Mouse (Mus musculus) hindbrain, embryonic 12.5 days (tissue): ENCODE results near the gene Gm3633. TPM values are rescaled to one million over a fixed set of nuclear protein-coding genes. Genes with fewer than 3 reads are reported as not detected.
"Not testable (repeated sequence)": the region's sequence is repeated elsewhere in the genome, so short reads cannot be mapped to it uniquely, and the experiment has no call there.

Experiments
- ATAC-seq: fragments of 200-750 bp; cut with Nextera tagmentation; 2 replicates; pipeline ENCODE4 v1.8.0; 2017; ENCODE audit warnings: moderate TSS enrichment; ENCODE audit not compliant: low FRiP score
- H3K27ac ChIP-seq: fragments of 300-500 bp; sonication (generic); 2 replicates; pipeline ENCODE4 v1.5.1; 2016; ENCODE audit warnings: mild to moderate bottlenecking
- H3K27me3 ChIP-seq: fragments of 300-500 bp; sonication (generic); 2 replicates; pipeline ENCODE4 v1.6.1; 2016; ENCODE audit warnings: mild to moderate bottlenecking
- H3K36me3 ChIP-seq: fragments of 300-500 bp; sonication (generic); 2 replicates; pipeline ENCODE4 v1.6.1; 2016; ENCODE audit warnings: mild to moderate bottlenecking
- H3K4me1 ChIP-seq: fragments of 300-500 bp; sonication (generic); 2 replicates; pipeline ENCODE4 v1.6.1; 2016
- H3K4me2 ChIP-seq: fragments of 300-500 bp; sonication (generic); replicated peaks from 2 replicates; pipeline ENCODE4 v1.6.1; 2016; ENCODE audit warnings: mild to moderate bottlenecking
- H3K4me3 ChIP-seq: fragments of 300-500 bp; sonication (generic); 2 replicates; pipeline ENCODE4 v1.5.1; 2016; ENCODE audit warnings: mild to moderate bottlenecking
- H3K9ac ChIP-seq: fragments of 300-500 bp; sonication (generic); 2 replicates; pipeline ENCODE4 v1.6.1; 2016; ENCODE audit warnings: mild to moderate bottlenecking, moderate library complexity
- H3K9me3 ChIP-seq: fragments of 300-500 bp; sonication (generic); replicated peaks from 2 replicates; pipeline ENCODE4 v1.6.1; 2016; ENCODE audit warnings: mild to moderate bottlenecking
- WGBS: fragments of 180-500 bp; shearing (Covaris S2); methylation state at CpG from one replicate; pipeline ENCODE4 v1.1.7; 2016; 5-methylcytosine and 5-hydroxymethylcytosine counted together
- microRNA-seq: library from miRNA; unstranded; fragments of <30 nt; microRNA quantifications from one replicate; pipeline ENCODE4, GENCODE M21; 2017
- polyA plus RNA-seq: library from polyadenylated mRNA; unstranded; fragments of >200 nt; fragmentation: Nextera tagmentation; extraction: Ambion mirVana; gene quantifications from 2 replicates; pipeline ENCODE4 v1.2.1, GENCODE M21; 2016

Gm3633 gene
- polyA plus RNA-seq = not detected in 2 replicates

DNA sequence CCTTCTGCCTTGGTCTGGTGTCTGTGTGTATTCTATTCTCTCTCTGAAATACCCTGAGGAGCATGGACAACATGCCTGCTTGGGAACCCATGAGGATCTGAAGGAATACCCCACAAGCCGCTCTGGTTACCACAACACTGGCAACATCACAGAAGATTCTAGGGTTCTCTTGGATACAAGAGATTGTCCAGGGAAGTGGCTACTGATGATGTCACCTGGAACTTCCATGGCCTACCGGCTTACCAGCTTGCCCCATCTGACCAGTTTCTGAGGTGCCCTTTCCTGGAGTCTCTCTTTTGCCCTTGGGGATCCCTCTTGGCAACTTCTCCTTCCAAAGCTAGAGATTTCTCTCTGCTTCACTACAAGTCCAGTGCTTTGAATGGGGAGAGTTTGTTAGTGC, at the start of gene Gm3633:
Gm3633 (minus strand) TSS at position 101 of the 400 bp plus-strand sequence.
- H3K4me2 ChIP-seq, H3K27ac ChIP-seq, H3K4me3 ChIP-seq, H3K4me1 ChIP-seq, H3K9me3 ChIP-seq, H3K36me3 ChIP-seq, H3K9ac ChIP-seq, H3K27me3 ChIP-seq, ATAC-seq: not testable (repeated sequence)
- WGBS = no CpG with 5 or more reads among the region's 2 CpGs

DNA sequence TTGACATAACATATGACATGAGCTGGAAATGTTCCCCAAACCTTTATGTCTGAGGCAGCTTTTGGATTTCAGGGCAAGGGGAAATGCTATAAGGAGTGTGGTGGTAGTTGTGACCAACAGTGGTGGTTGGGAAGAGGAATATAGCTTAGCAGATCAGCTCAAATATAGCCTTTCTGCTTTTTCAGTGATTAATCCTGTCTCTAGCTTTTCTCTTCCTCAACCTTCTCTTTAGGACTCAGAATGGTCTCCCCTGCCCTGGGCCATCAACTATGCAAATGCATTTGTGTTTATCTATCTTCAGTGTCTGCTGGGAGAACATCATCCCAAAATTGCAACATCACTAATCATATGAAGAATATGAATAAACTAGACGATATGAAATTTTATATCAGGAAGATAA, 13.9 kb upstream of the Gm3633 start, which contains the start of gene Gm10378:
Gm10378 (plus strand) TSS at position 301 of the 400 bp plus-strand sequence.
- not testable (repeated sequence) for H3K4me2 ChIP-seq, H3K4me1 ChIP-seq, H3K27ac ChIP-seq, H3K9me3 ChIP-seq, H3K9ac ChIP-seq, ATAC-seq, H3K4me3 ChIP-seq, H3K27me3 ChIP-seq, H3K36me3 ChIP-seq
- no CpG with 5 or more reads among the region's 1 CpGs for WGBS

DNA sequence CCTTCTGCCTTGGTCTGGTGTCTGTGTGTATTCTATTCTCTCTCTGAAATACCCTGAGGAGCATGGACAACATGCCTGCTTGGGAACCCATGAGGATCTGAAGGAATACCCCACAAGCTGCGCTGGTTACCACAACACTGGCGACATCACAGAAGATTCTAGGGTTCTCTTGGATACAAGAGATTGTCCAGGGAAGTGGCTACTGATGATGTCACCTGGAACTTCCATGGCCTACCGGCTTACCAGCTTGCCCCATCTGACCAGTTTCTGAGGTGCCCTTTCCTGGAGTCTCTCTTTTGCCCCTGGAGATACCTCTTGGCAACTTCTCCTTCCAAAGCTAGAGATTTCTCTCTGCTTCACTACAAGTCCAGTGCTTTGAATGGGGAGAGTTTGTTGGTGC, 41.9 kb downstream of the Gm3633 start, which contains the start of gene Gm17124:
Gm17124 (minus strand) TSS at position 101 of the 400 bp plus-strand sequence.
- ATAC-seq, H3K4me1 ChIP-seq, H3K27ac ChIP-seq, H3K9me3 ChIP-seq, H3K9ac ChIP-seq, H3K27me3 ChIP-seq, H3K36me3 ChIP-seq, H3K4me3 ChIP-seq, H3K4me2 ChIP-seq: not testable (repeated sequence)
- WGBS = no CpG with 5 or more reads among the region's 3 CpGs

Small RNA genes within 50 kb of the gene (microRNA-seq; reads per million reads assigned to microRNA genes)
- not detected for gene Gm23620
- gene Gm25228 = not detected

Other genes with a start within 250 kb of the Gm3633 start
- not detected in 2 replicates for gene Gm8005, start 202.2 kb downstream of the Gm3633 start, polyA plus RNA-seq
- not detected in 2 replicates for gene Gm8011, start 178.0 kb downstream of the Gm3633 start, polyA plus RNA-seq
- not detected in 2 replicates for gene Gm8020, start 139.6 kb downstream of the Gm3633 start, polyA plus RNA-seq
- not detected in 2 replicates for gene Gm8024, start 117.6 kb downstream of the Gm3633 start, polyA plus RNA-seq
- gene Gm17124, start 42.0 kb downstream of the Gm3633 start, polyA plus RNA-seq = not detected in 2 replicates
- not detected in 2 replicates for gene Gm10378, start 14.0 kb upstream of the Gm3633 start, polyA plus RNA-seq
- gene Gm3015, start 126.9 kb upstream of the Gm3633 start, polyA plus RNA-seq = not detected in 2 replicates
- not detected in 2 replicates for gene Gm10377, start 156.1 kb upstream of the Gm3633 start, polyA plus RNA-seq
- gene Gm21977, start 211.6 kb upstream of the Gm3633 start, polyA plus RNA-seq = not detected in 2 replicates